Mouse (Mus musculus): ENCODE results near the gene Adgrb2. TPM values are rescaled to one million over a fixed set of nuclear protein-coding genes. Genes with fewer than 3 reads are reported as not detected.

Adgrb2 gene
- polyA plus RNA-seq, 1 experiment from 2014 or later = 0.33 TPM

GRCm38 (mm10) chr4:130054727-130055126, 70.1 kb downstream of the Adgrb2 start:
- TF ChIP-seq CTCF (IDR thresholded peaks at IDR 0.05) (no peak), EP300 (IDR thresholded peaks at IDR 0.05) (no peak)
- H3K4me1 ChIP-seq (ENCODE audit: insufficient read depth, low read depth, low read length) = no peaks in the 10 kb centered on the region
- DNase-seq (ENCODE audit: low spot score) = no peak
- no peak overlapping the region for H3K27ac ChIP-seq (ENCODE audit: low read length)
- ATAC-seq = no peak
- no peaks in the 10 kb centered on the region for H3K27me3 ChIP-seq (replicated peaks; ENCODE audit: insufficient read depth, low read length)
- no peak overlapping the region for H3K4me3 ChIP-seq (ENCODE audit: low read depth, low read length)
- no peak overlapping the region for H3K4me2 ChIP-seq (replicated peaks; ENCODE audit: low read depth, low read length)
- no peaks in the 10 kb centered on the region for H3K9me3 ChIP-seq (ENCODE audit: low read length)
- no peak overlapping the region for H3K9ac ChIP-seq (replicated peaks; ENCODE audit: low read depth)
- WGBS = 25% methylated on average over 1 of the region's 1 CpGs
- no peaks in the 10 kb centered on the region for H3K36me3 ChIP-seq (ENCODE audit: insufficient read depth, low read length)

GRCm38 (mm10) chr4:130055160-130056010, 70.7 kb downstream of the Adgrb2 start:
- H3K9ac ChIP-seq (replicated peaks; ENCODE audit: low read depth) = no peak overlapping the region
- H3K27ac ChIP-seq (ENCODE audit: low read length) = no peak overlapping the region
- H3K4me1 ChIP-seq (ENCODE audit: insufficient read depth, low read depth, low read length) = no peaks in the 10 kb centered on the region
- H3K27me3 ChIP-seq (replicated peaks; ENCODE audit: insufficient read depth, low read length) = no peaks in the 10 kb centered on the region
- no peak overlapping the region for H3K4me2 ChIP-seq (replicated peaks; ENCODE audit: low read depth, low read length)
- 80% methylated on average over 13 of the region's 14 CpGs for WGBS
- TF ChIP-seq CTCF (IDR thresholded peaks at IDR 0.05) (no peak), EP300 (IDR thresholded peaks at IDR 0.05) (no peak)
- H3K9me3 ChIP-seq (ENCODE audit: low read length) = no peaks in the 10 kb centered on the region
- DNase-seq (ENCODE audit: low spot score) = no peak
- no peak overlapping the region for H3K4me3 ChIP-seq (ENCODE audit: low read depth, low read length)
- ATAC-seq = no peak
- H3K36me3 ChIP-seq (ENCODE audit: insufficient read depth, low read length) = no peaks in the 10 kb centered on the region

GRCm38 (mm10) chr4:130056011-130056322, 71.3 kb downstream of the Adgrb2 start:
- no peak overlapping the region for H3K9ac ChIP-seq (replicated peaks; ENCODE audit: low read depth)
- H3K4me2 ChIP-seq (replicated peaks; ENCODE audit: low read depth, low read length) = no peak overlapping the region
- H3K9me3 ChIP-seq (ENCODE audit: low read length) = no peaks in the 10 kb centered on the region
- TF ChIP-seq CTCF (IDR thresholded peaks at IDR 0.05) (no peak), EP300 (IDR thresholded peaks at IDR 0.05) (no peak)
- no peak overlapping the region for H3K4me3 ChIP-seq (ENCODE audit: low read depth, low read length)
- H3K27me3 ChIP-seq (replicated peaks; ENCODE audit: insufficient read depth, low read length) = no peaks in the 10 kb centered on the region
- H3K27ac ChIP-seq (ENCODE audit: low read length) = no peak overlapping the region
- ATAC-seq (no peak), DNase-seq (ENCODE audit: low spot score) (no peak)
- H3K4me1 ChIP-seq (ENCODE audit: insufficient read depth, low read depth, low read length) = no peaks in the 10 kb centered on the region
- WGBS = 42% methylated on average over 3 of the region's 3 CpGs
- H3K36me3 ChIP-seq (ENCODE audit: insufficient read depth, low read length) = no peaks in the 10 kb centered on the region

GRCm38 (mm10) chr4:130056471-130056870, 71.8 kb downstream of the Adgrb2 start:
- H3K4me2 ChIP-seq (replicated peaks; ENCODE audit: low read depth, low read length) = no peak overlapping the region
- DNase-seq (ENCODE audit: low spot score) (no peak), ATAC-seq (no peak)
- TF ChIP-seq CTCF (IDR thresholded peaks at IDR 0.05) (no peak), EP300 (IDR thresholded peaks at IDR 0.05) (no peak)
- WGBS = 75% methylated on average over 3 of the region's 3 CpGs
- no peaks in the 10 kb centered on the region for H3K36me3 ChIP-seq (ENCODE audit: insufficient read depth, low read length)
- no peak overlapping the region for H3K4me3 ChIP-seq (ENCODE audit: low read depth, low read length)
- H3K9ac ChIP-seq (replicated peaks; ENCODE audit: low read depth) = no peak overlapping the region
- no peaks in the 10 kb centered on the region for H3K27me3 ChIP-seq (replicated peaks; ENCODE audit: insufficient read depth, low read length)
- H3K9me3 ChIP-seq (ENCODE audit: low read length) = no peaks in the 10 kb centered on the region
- H3K4me1 ChIP-seq (ENCODE audit: insufficient read depth, low read depth, low read length) = no peaks in the 10 kb centered on the region
- H3K27ac ChIP-seq (ENCODE audit: low read length) = no peak overlapping the region

- DNase-seq (ENCODE audit: low spot score) = no peak
- no peak for ATAC-seq
- Histone ChIP-seq H3K9ac (replicated peaks; ENCODE audit: low read depth) (no peak overlapping the region), H3K27me3 (replicated peaks; ENCODE audit: insufficient read depth, low read length) (no peaks in the 10 kb centered on the region), H3K4me2 (replicated peaks; ENCODE audit: low read depth, low read length) (no peak overlapping the region), H3K9me3 (ENCODE audit: low read length) (no peaks in the 10 kb centered on the region), H3K4me3 (ENCODE audit: low read depth, low read length) (no peak overlapping the region), H3K4me1 (ENCODE audit: insufficient read depth, low read depth, low read length) (no peaks in the 10 kb centered on the region), H3K36me3 (ENCODE audit: insufficient read depth, low read length) (no peaks in the 10 kb centered on the region), H3K27ac (ENCODE audit: low read length) (no peak overlapping the region)
- no peak for TF ChIP-seq EP300 (IDR thresholded peaks at IDR 0.05)
- no peak for TF ChIP-seq CTCF (IDR thresholded peaks at IDR 0.05)
Measured at GRCm38 (mm10) chr4:130060937-130061336, 76.3 kb downstream of the Adgrb2 start.

- H3K9ac ChIP-seq (replicated peaks; ENCODE audit: low read depth) = no peak overlapping the region
- H3K27ac ChIP-seq (ENCODE audit: low read length) = no peak overlapping the region
- 33% methylated on average over 7 of the region's 7 CpGs for WGBS
- no peaks in the 10 kb centered on the region for H3K9me3 ChIP-seq (ENCODE audit: low read length)
- H3K4me3 ChIP-seq (ENCODE audit: low read depth, low read length) = no peak overlapping the region
- ATAC-seq = peak; percentile 38
- TF ChIP-seq EP300 (IDR thresholded peaks at IDR 0.05) (no peak), CTCF (IDR thresholded peaks at IDR 0.05) (no peak)
- H3K27me3 ChIP-seq (replicated peaks; ENCODE audit: insufficient read depth, low read length) = no peaks in the 10 kb centered on the region
- no peak overlapping the region for H3K4me2 ChIP-seq (replicated peaks; ENCODE audit: low read depth, low read length)
- H3K36me3 ChIP-seq (ENCODE audit: insufficient read depth, low read length) = no peaks in the 10 kb centered on the region
- no peaks in the 10 kb centered on the region for H3K4me1 ChIP-seq (ENCODE audit: insufficient read depth, low read depth, low read length)
- no peak for DNase-seq (ENCODE audit: low spot score)
Measured at GRCm38 (mm10) chr4:130063191-130063590, 78.5 kb downstream of the Adgrb2 start.

Data from lung, postnatal 0 days (tissue).